Mouse (Mus musculus): ENCODE measurements around the gene Gdf3. TPM values are rescaled to one million over a fixed set of nuclear protein-coding genes. Genes with fewer than 3 reads are reported as not detected.
A peak's percentile ranks its signal among the peaks of the same experiment; 100 is the strongest.
"Not testable (repeated sequence)": the region's sequence is repeated elsewhere in the genome, so short reads cannot be mapped to it uniquely, and the experiment has no call there.

Gdf3 gene
- polyA plus RNA-seq (2012; rRNA removed), result not detected in 2 replicates

DNA sequence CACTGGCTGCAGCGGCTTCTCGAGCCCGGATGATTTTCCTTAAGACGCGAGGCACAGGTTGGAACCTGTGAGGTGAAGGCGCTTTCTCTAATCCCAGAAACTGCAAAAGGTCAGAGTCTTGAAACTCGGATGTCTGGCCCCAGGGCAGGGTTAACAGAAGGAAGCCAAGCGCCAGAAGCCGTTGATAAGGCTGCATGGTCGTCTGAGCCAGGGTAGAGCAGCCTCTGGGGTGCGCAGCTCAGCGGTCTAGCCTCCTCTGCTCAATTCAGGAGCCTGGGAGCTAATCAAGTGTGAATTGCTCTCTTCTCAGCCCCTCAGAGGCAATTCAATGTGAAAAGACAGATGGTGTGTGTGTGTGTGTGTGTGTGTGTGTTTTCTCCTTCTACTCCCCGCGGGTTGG lies at the start of gene Gdf3:
Gene Gdf3, minus strand, starts transcription at position 317 of the 400 bp plus-strand sequence.
- DNase-seq (ENCODE audit: extremely low spot score in 1 of 2, low spot score in 1 of 2), result no peak

DNA sequence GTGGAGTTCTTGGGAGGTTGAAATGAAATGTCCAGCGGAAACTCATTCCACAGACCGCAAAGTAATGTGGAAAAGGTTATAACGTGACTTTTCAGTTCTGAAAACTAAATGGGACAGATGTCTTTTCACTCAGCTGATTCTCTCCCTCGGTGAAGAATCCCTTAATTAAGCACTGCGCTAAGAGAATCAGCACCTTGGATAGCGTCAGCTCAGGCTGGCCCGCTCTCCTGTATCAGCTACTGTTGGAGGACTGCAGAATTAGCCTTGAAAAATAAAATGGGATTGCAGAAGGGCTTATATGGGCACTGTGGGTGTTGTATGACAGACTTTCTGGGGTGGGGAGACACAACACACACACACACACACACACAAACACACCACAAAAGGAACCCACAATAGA lies 49.7 kb upstream of the Gdf3 start:
- DNase-seq (ENCODE audit: extremely low spot score in 1 of 2, low spot score in 1 of 2), result no peak

DNA sequence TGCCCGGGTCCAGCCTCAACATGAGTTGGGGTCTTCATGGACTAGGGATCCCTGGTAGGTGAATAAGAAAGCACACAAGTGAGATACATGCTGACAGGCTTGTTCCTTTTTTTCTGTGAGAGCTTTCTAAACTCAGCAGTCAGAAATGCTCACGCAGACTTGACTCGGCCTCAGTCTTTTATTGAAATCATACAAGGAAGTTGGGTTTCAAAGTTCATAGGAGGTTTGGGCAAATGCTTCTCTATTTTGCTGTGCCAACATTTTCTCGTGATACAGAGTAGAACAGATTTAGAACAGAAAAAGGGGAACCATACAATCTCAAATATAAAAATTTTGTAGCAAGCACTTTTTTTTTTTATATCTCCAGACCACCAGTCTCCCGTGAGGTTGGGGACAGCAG lies 47.7 kb upstream of the Gdf3 start:
- DNase-seq (ENCODE audit: extremely low spot score in 1 of 2, low spot score in 1 of 2), result no peak

DNA sequence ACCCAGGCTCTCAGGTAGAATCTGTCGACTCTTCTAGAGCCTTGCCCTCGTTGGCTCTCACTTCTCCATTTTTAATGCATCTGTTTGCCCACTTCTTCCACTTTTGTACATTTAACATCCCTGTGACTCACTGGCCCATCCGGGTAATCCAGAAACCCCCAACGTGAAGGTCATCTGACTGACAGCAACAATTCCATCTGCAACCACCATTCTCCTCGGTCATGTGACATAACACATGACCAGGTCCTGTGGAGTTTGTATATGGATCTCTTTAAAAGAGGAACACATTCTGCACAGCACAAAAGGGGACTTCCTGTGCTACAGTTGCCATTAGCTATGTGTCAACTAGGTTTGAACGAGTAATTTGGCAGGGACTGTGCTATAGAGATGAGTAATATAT lies 44.4 kb upstream of the Gdf3 start:
- no peak for DNase-seq (ENCODE audit: extremely low spot score in 1 of 2, low spot score in 1 of 2)

DNA sequence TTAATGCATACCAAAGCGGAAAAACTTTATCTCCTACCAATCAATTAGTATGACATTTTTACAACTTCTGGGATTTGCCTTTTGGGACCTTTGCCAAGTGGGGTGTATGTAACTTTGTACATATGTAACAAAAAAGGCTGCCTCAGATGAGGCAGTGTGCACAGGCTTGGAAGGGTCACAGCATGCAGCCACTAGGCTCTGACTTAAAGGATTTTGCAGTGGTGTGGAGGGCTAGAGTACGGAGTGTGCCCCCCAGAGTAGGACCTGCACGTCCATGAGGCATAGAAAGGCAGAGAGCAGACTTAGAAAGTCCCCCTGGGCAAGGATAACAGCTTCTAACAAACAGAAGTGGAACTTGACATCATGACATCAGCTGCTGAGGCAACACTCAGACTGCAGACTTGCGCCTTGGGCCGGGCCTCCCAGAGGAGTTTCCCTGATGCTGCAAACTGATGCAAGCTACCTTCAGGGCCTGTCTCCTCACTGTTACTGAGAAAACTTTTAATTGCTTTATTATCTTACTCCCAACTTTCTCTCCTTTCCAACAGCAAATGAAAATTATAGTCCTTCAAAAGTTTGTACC lies 40.6 kb upstream of the Gdf3 start:
- no peak for DNase-seq (ENCODE audit: extremely low spot score in 1 of 2, low spot score in 1 of 2)

DNA sequence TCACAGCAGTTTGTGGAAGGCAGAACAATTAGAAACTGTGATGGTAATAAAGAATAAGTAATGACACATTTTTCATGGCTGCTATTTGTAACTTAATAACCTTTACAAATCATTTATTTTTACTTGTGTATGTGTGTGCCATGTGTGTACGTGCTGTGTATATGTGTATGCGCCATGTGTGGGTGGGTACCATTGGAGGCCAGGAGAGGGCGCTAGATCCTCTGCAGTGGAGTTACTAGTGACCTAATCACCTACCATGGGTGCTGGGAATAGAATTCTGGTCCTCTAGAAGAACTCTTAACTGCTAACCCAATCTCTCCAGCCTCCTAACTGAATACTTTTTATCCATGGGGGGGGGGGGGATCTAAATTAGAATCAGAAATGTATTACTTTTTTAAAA lies 40.0 kb upstream of the Gdf3 start:
- DNase-seq (ENCODE audit: extremely low spot score in 1 of 2, low spot score in 1 of 2), result no peak

DNA sequence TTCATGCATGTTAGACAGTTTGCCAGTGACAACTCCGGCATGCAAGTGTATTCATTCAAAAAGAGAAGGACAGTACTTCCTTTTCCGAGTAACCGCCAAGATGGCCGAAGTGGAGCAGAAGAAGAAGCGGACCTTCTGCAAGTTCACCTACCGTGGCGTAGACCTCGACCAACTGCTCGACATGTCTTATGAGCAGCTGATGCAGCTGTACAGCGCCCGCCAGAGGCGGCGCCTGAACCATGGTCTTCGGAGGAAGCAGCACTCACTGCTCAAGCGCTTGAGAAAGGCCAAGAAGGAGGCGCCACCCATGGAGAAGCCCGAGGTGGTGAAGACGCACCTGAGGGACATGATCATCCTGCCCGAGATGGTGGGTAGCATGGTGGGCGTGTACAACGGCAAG lies 34.3 kb upstream of the Gdf3 start:
- not testable (repeated sequence) for DNase-seq (ENCODE audit: extremely low spot score in 1 of 2, low spot score in 1 of 2)

DNA sequence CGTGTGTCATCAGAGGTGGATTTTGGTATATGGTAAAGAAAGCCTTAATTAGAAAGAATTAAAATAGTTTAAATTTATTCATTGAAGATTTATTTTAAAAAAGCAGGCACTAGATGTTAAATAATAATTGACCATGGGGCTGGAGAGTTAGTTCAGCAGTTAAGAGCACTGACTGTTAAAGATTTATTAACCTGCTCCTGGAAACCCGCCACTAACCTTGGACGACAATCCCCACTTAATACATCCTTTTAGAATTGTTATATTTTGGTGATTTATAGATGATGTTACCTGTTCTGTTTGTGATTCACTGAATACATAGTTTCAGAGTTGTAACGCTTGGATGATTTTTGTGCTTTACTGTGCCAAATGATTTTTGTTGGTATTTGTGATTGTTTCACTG lies 27.7 kb upstream of the Gdf3 start:
- not testable (repeated sequence) for DNase-seq (ENCODE audit: extremely low spot score in 1 of 2, low spot score in 1 of 2)

DNA sequence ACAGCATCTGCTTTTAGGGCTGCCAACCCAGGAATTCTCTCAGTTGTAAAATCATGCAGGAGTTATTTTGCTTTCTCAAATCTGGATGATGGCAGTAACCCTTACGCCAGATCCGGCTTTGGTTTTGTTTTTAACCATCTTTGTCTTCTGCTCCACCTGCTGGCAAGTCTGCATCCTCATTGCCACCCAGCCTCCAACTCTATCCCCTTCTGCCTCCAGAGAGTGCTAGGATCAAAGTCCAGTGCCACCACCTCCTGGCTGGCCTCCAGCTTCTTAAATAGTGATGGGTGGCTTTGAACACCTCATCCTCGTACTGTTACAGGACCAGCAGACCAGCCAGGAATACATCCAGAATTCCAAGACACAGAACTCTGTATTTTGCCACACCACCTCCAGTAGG lies 26.8 kb upstream of the Gdf3 start:
- no peak for DNase-seq (ENCODE audit: extremely low spot score in 1 of 2, low spot score in 1 of 2)

DNA sequence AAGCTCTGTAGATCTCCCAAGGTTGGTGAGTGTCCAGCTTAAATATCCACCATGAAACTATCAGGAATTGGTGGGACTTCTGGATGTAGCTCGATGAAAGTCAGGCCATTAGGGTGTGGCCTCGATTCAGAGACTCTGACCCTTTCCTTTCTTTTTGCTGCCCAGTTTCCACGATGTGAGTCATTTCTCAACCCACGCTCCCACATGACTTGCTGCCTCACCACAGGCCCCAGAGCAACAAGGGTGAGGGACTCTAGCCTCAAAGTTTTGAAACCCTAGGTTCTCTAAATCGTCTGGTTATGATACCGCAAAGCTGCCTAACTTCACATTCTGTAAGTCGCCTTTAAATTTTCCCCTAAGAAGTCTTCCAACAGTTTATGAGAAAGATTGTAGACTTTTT lies 25.4 kb upstream of the Gdf3 start:
- no peak for DNase-seq (ENCODE audit: extremely low spot score in 1 of 2, low spot score in 1 of 2)

DNA sequence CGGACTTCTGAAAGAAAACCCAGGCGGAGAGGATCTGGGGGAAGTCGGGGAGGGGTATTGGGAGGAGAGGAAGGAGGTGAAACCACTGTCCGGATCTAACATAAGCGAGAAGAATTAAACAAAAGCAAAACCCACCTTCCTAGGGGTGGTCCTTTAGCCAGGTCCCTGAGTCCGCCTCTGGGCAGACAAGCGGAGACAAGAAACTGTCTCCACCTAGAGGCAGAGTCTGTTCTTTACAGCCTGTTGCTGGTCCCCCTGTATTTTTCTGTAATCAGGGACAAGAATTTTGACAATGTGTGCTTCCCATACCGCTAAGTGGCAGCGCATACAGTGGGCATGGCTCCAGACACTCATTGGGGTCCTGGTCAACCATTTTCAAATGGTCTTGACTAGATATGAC lies 23.5 kb upstream of the Gdf3 start:
- DNase-seq (ENCODE audit: extremely low spot score in 1 of 2, low spot score in 1 of 2), result peak in 1 of 2 experiments; percentile 3

DNA sequence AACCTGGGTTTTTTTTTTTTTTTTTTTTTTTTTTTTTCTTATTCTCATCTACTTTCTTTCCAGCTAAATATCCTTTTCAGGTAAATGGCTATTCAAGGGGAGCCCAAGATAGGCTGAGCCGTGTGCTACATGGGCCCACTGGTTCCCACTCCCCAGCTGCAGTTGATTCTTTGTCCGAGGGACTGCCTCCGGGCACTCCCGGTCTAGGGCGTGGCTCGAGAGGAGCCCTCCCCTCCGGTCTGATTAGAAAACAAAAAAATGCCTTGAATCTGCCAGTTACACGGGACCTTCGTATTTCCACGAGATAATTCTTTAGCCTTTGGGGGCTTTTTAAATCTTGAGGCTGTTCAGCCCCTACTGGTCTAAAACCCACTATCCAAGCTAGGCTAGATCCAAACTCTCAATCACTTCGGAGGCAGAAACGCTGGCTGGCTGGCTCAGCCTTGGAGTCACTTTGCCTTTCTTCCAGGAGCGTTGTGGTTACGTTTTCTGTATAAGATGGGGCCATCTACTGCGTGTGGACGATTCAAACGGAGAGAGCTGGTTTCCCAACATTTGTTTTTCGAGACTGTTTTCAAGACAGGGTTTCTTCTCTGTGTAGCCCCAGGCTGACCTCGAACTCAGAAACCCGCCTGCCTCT lies 17.7 kb upstream of the Gdf3 start:
- DNase-seq (ENCODE audit: extremely low spot score in 1 of 2, low spot score in 1 of 2), result no peak

DNA sequence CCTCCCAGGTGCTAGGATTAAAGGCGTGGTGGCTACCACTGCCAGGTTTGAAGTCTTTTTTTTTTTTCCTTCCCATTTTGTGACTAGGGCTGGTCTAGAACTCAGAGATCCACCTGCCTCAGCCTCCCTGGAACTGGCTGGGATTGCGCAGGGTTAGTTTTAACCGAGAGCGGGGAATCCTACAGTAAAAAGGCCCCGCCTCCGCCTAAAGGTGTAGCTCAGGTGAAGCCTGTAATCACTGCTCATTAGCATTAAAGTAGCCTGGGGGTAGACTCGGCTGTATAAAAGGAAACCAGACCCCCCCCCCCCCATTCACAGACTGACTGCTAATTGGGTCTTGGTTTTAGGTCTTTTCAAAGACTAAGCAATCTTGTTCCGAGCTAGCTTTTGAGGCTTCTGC lies 16.2 kb upstream of the Gdf3 start, which contains the start of gene Dppa3:
Gene Dppa3, plus strand, starts transcription at position 301 of the 400 bp plus-strand sequence.
- DNase-seq (ENCODE audit: extremely low spot score in 1 of 2, low spot score in 1 of 2), result no peak

DNA sequence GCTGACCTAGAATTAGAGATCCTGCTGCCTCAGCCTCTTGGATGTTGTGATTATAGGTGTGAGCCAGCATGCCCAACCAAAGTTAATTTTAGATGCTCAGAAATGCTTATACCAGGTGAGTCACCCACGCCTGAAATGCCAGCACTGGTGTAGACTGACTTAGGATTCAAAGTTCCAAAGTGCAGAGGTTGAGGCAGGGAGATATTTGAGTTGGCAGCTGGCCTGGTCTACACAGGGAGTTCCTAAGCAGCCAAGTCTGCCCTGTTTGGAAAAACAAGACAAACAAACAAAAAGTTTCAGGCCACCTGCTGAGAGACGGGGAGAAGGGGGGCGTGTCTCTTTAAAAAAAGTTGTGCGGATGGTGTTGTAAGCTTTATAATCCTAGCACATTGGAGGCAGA lies 15.3 kb upstream of the Gdf3 start:
- DNase-seq (ENCODE audit: extremely low spot score in 1 of 2, low spot score in 1 of 2), result no peak

DNA sequence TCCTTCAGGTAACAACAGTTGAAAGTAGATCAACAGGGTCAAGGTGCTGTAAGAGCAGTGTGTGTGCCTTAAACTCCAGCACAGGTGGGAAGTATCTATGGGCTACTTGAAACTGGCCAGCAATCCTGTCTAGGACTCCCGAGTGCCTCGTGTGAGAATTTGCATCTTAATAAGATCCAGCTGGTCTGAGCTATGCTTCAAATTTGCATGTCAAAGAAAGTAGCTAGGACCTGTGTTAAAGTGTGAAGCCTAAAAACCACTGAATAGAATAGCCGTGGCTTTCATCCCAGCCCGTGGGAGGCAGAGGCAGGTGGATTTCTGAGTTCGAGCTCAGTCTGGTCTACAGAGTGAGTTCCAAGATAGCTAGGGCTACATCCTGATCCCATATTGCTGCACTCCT lies 14.6 kb upstream of the Gdf3 start:
- no peak for DNase-seq (ENCODE audit: extremely low spot score in 1 of 2, low spot score in 1 of 2)

DNA sequence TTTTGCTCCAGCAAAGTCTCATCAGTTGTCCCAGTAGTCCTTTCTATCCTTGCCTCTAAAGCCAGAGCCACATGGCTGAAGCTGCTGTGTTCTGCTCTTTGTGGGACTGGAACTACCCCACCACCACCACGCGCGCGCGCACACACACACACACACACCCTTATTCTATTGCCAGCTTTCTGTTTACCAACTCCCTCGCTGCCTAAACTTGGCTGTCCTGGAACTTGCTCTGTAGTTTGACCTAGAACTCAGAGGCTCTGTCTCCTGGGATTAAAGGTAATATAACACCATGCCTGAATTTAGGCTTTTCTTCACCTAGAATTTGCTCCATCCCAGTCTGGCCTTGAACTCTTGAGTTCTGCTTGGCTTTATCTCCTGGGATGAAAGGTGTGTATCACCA lies 11.2 kb upstream of the Gdf3 start:
- no peak for DNase-seq (ENCODE audit: extremely low spot score in 1 of 2, low spot score in 1 of 2)

DNA sequence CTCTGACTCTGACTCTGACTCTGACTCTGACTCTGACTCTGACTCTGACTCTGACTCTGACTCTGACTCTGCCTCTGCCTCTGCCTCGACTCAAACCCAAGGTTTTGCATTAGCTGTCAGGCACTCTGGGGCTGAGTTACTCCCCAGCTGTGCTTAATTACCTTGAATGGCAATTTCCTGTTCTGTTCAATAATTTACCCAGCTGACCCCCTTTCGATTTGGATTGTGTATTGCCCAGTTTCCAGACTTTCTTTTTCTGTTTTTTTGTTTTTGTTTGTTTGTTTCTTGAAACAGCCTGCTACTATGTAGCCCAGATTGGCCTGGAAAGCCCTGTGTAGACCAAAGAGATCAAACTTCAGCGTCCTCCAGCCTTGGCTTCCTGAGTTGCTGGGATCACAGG lies 6.1 kb upstream of the Gdf3 start:
- no peak for DNase-seq (ENCODE audit: extremely low spot score in 1 of 2, low spot score in 1 of 2)

DNA sequence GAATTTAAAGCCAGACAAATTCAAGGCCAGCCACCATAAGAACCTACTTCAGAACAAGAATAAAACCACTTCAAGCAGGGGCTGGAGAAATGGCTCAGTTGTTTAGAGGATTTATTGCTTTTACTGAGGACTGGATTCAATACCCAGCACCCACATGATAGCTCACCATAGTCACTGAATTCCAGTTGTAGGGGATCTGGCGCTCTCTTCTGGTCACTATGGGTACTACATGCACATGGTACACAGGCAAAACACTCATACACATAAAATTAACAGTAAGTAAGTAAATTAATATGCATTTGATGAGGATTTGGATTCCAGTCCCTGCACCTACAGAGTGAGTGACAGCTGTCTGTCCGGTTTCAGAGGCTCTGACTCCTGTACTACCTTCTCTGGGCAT lies 4.2 kb upstream of the Gdf3 start:
- DNase-seq (ENCODE audit: extremely low spot score in 1 of 2, low spot score in 1 of 2), result no peak

DNA sequence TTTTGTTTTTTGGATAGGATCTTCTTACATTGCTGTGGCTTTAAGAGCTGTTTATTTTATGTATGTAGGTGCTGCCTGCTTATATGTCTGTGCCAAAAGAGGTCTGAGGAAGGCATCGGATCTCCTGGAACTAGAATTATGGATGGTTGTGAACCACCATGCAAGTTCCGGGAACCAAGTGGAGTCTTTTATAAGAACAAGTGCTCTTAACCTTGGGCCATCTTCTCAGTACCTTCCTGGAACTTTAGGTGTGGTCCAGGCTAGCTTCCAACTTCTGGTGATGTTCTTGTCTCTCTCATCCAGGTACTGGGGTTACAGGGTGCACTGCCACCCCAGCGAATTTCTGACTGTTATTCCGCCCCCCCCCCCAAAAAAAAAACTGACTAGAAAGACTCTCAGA lies 2.5 kb upstream of the Gdf3 start:
- no peak for DNase-seq (ENCODE audit: extremely low spot score in 1 of 2, low spot score in 1 of 2)

DNA sequence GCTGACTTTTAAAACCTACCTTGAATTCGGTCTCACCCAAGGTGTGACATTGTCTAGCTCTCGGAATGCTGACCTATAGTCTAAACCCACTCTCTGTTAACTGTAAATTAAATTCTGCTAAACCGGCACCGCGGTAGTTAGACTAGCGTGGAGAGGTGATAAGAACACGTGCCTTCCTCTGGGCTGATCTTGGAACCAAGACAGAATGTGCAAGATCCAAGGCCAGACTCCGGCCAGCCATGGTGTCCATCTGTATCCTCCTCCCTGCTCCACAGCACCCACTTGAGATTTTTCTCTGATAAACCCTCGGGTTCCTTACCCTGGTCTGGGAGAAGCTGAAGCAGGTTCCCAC lies 534 bp downstream of the Gdf3 start:
- no peak for DNase-seq (ENCODE audit: extremely low spot score in 1 of 2, low spot score in 1 of 2)

DNA sequence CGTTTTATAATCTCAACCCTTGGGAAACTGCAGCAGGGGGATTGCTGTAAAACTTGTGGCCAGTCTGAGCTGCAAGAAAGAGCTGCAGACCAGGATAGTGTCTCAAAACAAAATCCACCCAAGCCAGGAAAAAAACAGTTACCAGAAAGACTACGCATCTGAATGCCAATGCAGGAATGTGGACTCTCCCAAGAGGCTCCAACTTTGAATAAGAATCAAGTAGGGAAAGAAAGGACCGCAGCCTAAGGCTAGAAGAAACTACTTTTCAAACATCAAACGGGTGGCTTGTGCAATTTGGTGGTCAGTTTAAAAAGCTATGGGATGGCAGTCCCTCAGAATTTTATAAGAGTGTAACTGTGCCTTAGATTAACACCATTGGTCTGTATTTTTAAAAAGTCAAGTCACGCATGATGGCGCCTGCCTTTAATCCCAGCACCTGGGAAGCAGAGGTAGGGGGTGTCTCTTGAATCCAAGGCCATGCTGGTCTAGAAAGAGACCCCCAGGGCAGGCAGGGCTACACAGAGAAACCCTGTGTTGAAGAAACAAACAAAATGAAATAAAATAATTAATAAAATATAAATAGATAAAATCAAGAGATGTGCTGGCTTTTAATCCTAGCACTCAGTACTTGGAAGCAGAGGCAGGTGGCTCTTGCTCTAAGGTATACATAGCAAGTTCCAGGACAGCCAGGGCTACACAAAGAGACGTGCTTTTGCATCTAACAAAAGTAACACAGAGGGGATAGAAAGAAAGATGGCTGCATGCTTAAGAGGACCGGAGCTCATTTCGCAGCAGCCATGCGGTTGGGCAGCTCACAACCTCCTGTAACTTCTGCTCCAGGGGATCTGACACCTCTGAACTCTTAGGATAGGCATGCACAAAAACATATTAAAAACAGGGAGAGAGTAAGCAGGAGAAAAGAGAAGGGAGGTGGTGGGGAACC lies 1.2 kb downstream of the Gdf3 start:
- DNase-seq (ENCODE audit: extremely low spot score in 1 of 2, low spot score in 1 of 2), result no peak

DNA sequence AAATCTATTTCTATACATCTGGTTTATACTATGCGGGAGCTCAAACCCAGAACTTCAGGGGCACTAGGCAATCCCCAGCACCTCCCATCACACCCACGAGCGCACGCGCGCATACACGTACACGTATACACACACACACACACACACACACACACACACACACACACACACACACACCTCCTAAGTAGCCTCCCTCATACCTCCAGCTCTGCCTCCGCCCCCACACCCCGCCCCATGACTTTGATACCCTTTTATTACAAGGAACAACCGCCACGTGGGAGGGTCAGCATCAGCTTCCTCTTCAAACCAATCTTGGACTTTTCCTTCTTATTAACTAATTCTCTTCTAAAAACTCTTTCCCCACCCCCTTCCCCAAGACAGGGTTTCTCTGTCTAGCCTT lies 2.2 kb downstream of the Gdf3 start:
- no peak for DNase-seq (ENCODE audit: extremely low spot score in 1 of 2, low spot score in 1 of 2)
